Mouse (Mus musculus) MEL-GATA-1-ER (cell line): ENCODE results near the gene Gtf2h5.

ENCODE experiments used
- DNase-seq: peaks from one replicate; pipeline ENCODE4 v3.0.0-alpha.2; 2012; ENCODE audit warnings: low read depth; ENCODE audit errors: extremely low read depth

The Gtf2h5 gene

GRCm38 (mm10) chr17:6110956-6111355 is 31.4 kb downstream of the Gtf2h5 start:
- DNase-seq: no peak

GRCm38 (mm10) chr17:6113653-6114052 is 34.1 kb downstream of the Gtf2h5 start:
- DNase-seq: no peak

- no peak for DNase-seq
Measured at GRCm38 (mm10) chr17:6115085-6115484, 35.5 kb downstream of the Gtf2h5 start.

GRCm38 (mm10) chr17:6117148-6117725 is 37.7 kb downstream of the Gtf2h5 start:
- DNase-seq: no peak

DNA sequence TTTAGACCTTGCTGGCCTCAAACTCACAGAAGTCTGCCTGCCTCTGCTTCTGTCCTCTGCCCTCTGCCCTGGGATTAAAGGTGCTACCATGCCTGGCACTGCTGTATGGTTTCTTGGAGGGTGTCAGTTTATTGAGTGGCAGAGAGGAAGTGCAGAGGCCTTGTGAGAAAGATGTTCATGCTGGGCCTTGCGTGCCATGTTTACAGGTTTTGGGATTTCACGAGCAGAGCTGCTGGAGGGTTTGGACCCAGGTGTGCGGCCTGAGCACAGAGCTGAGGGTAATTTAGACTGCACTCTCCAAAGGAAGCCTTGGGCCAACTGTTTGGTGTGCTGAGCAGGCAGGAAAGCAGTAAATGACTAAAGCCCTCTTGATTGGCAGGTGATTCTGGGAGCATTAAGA is 38.3 kb downstream of the Gtf2h5 start:
- no peak for DNase-seq

GRCm38 (mm10) chr17:6118861-6119260 is 39.3 kb downstream of the Gtf2h5 start:
- DNase-seq: no peak

DNA sequence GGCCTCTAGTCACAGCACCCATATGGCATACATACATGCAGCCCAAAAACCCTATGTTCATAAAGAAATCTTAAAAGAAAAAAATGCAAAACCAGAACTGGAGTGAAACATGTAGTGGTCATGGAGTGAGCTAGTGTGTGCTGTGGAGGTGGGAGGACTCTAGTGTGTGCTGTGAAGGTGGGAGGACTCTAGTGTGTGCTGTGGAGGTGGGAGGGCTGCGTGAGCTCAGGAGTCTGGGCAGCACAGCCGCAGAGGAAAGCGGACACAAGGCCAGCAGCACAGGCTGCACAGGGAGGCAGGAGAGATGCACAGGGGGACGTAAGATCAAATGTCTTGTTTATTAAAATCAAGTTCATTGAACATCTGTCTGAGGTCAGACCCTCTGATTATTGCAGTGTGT is 44.2 kb downstream of the Gtf2h5 start:
- DNase-seq: no peak

- DNase-seq: no peak
Measured at GRCm38 (mm10) chr17:6125441-6125840, 45.9 kb downstream of the Gtf2h5 start.

DNA sequence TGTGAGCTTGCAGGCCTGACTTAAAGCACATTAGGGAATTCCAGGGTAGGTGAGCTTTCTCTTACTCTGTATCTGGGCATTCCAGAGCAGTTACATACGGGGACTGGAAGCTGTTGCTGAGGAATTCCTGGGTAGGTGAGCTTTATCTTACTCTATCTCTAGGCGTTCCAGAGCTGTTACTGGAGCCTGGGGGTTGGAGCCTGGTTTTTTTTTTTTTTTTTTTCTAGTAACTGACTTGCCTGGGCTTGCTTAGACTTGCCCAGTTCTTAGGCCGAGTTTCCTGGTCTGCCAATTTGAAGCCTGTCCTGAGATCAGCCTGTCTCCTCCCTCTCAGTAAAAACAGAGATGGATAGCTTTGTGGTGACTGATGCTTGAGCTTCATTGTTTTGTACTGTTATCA is 48.5 kb downstream of the Gtf2h5 start:
- DNase-seq: no peak

GRCm38 (mm10) chr17:6129361-6129760 is 49.8 kb downstream of the Gtf2h5 start:
- no peak for DNase-seq

- no peak for DNase-seq
Measured at GRCm38 (mm10) chr17:6131083-6131482, 51.5 kb downstream of the Gtf2h5 start.
